ENCODE assay signal across 10 mouse cellular contexts in genomic region chr8:87660029-87660915, GRCm38 (mm10).
DNase-seq lines count a peak whose midpoint lies in the region; ATAC-seq lines count a peak whose summit lies in the region.
"Had no signal": no experiment of that assay in that cellular context is flagged by ENCODE, and none has a peak within 500 bp of the region (broad histone marks: within the 10 kb centered on the region; RNA-seq: fewer than 3 reads in every experiment).

No protein-coding gene starts in this region.

- DNase-seq in left cerebral cortex, postnatal 4 days, result peak; percentile 78
- no peak for DNase-seq in left cerebral cortex, adult 9 months (ENCODE audit: low spot score in 2 of 2)
- peak; percentile 44 for DNase-seq in embryonic facial prominence, embryonic 10.5 days (ENCODE audit: low spot score)
- DNase-seq in spleen, postnatal 4 days (ENCODE audit: low spot score in 2 of 2), result no peak
- DNase-seq in left cerebral cortex, postnatal 25 days (ENCODE audit: low spot score in 2 of 2), result no peak

- no peak for ATAC-seq in intestine, embryonic 15.5 days
- ATAC-seq in neural tube, embryonic 13.5 days (ENCODE audit: low read depth), result peak; percentile 74
- no peak for ATAC-seq in erythroid progenitor cell, adult 5-6 weeks (replicated peaks; ENCODE audit: low FRiP score, poor library complexity, severe bottlenecking)
- ATAC-seq: Patski had no signal

- H3K36me3 ChIP-seq in embryonic facial prominence, embryonic 10.5 days (replicated peaks), result peaks cover 6% of the 10 kb centered on the region; the same call in 1 of the 2 replicates
- no peaks in the 10 kb centered on the region for H3K36me3 ChIP-seq in intestine, embryonic 15.5 days
- no peaks in the 10 kb centered on the region for H3K36me3 ChIP-seq in neural tube, embryonic 13.5 days

- no peaks in the 10 kb centered on the region for H3K9me3 ChIP-seq in embryonic facial prominence, embryonic 10.5 days
- no peaks in the 10 kb centered on the region for H3K9me3 ChIP-seq in intestine, embryonic 15.5 days
- H3K9me3 ChIP-seq in neural tube, embryonic 13.5 days, result no peaks in the 10 kb centered on the region

- intact Hi-C loops in left cerebral cortex, postnatal 4 days (cut with DNase I), result no loop called here
- intact Hi-C loops in left cerebral cortex, postnatal 25 days (cut with DNase I), result no loop called here

- H3K27me3 ChIP-seq in embryonic facial prominence, embryonic 10.5 days (replicated peaks; ENCODE audit: low read depth, poor library complexity, severe bottlenecking), result peaks cover 60% of the 10 kb centered on the region
- peaks cover 32% of the 10 kb centered on the region for H3K27me3 ChIP-seq in intestine, embryonic 15.5 days (replicated peaks)
- H3K27me3 ChIP-seq in neural tube, embryonic 13.5 days, result peaks cover 5% of the 10 kb centered on the region; the same call in 1 of the 2 replicates

- H3K4me3 ChIP-seq in embryonic facial prominence, embryonic 10.5 days, result peak overlapping the region; percentile 47
- H3K4me3 ChIP-seq in intestine, embryonic 15.5 days (replicated peaks), result peak overlapping the region; percentile 19
- H3K4me3 ChIP-seq in neural tube, embryonic 13.5 days, result peak overlapping the region; percentile 24

- peaks cover 66% of the 10 kb centered on the region for H3K4me1 ChIP-seq in embryonic facial prominence, embryonic 10.5 days
- peaks cover 31% of the 10 kb centered on the region for H3K4me1 ChIP-seq in intestine, embryonic 15.5 days (replicated peaks)
- H3K4me1 ChIP-seq in neural tube, embryonic 13.5 days (replicated peaks), result peaks cover 73% of the 10 kb centered on the region

- peak overlapping the region; percentile 66; the same call in 1 of the 2 replicates for H3K27ac ChIP-seq in embryonic facial prominence, embryonic 10.5 days (replicated peaks)
- no peak overlapping the region for H3K27ac ChIP-seq in intestine, embryonic 15.5 days
- H3K27ac ChIP-seq in neural tube, embryonic 13.5 days (replicated peaks), result peak overlapping the region; percentile 86
- H3K27ac ChIP-seq: liver, embryonic 14.5 days had no signal

- no peak overlapping the region for H3K9ac ChIP-seq in intestine, embryonic 15.5 days
- peak overlapping the region; percentile 58 for H3K9ac ChIP-seq in neural tube, embryonic 13.5 days
- H3K9ac ChIP-seq: liver, embryonic 14.5 days had no signal

- H3K4me2 ChIP-seq in intestine, embryonic 15.5 days (replicated peaks), result peak overlapping the region; percentile 57
- peak overlapping the region; percentile 58 for H3K4me2 ChIP-seq in neural tube, embryonic 13.5 days

- 2% methylated on average over 43 of the region's 43 CpGs for WGBS in embryonic facial prominence, embryonic 10.5 days
- WGBS in intestine, embryonic 15.5 days, result 7% methylated on average over 43 of the region's 43 CpGs
- WGBS in neural tube, embryonic 13.5 days, result 1% methylated on average over 43 of the region's 43 CpGs

Comparison
In these comparisons a context has a peak if more than half of its experiments do, and no peak if none do; other contexts are left out.
1. DNase-seq: peak in left cerebral cortex, postnatal 4 days (single experiment) and embryonic facial prominence, embryonic 10.5 days (single experiment); none in left cerebral cortex, adult 9 months (0 of 2), spleen, postnatal 4 days (0 of 2) and left cerebral cortex, postnatal 25 days (0 of 2).
2. Peak in every context shown above with its lines, with median percentiles within 50 percentile points of each other: H3K4me3 ChIP-seq.